Mouse (Mus musculus): Measurements from ENCODE around the gene Lrsam1. TPM values are rescaled to one million over a fixed set of nuclear protein-coding genes. Genes with fewer than 3 reads are reported as not detected.

Lrsam1 gene
- polyA plus RNA-seq, 1 experiment: 10.3 TPM

DNA sequence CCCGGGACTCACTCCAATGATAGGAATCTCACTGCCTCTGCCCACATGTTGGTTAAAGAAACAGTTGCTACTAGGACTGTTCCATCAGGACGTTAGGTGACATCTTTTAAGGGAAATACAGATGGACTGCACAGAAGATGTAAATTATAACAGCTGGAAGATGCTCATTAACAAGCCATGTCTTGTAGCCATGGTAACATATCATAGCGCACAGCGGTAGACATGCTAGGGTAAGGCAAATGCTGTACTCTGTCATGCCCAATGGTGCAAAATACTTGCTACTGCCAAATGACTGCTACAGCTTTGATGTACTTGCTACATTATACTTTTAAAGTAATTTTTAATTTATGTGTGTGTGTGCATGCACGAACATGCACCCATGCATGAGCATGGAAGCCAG, 15.7 kb upstream of the Lrsam1 start:
- Histone ChIP-seq H3K79me2 (ENCODE audit: control insufficient read depth, insufficient read depth) (no peaks in the 10 kb centered on the region), H3K36me3 (ENCODE audit: control insufficient read depth, insufficient read depth) (no peaks in the 10 kb centered on the region)
- TF ChIP-seq FOSL1 (IDR thresholded peaks at IDR 0.05; ENCODE audit: insufficient read depth, low read length, poor library complexity, severe bottlenecking): no peak
- TF ChIP-seq MYOD1 (IDR thresholded peaks at IDR 0.05; ENCODE audit: control insufficient read depth, insufficient read length, low read depth): no peak
- TF ChIP-seq CEBPB (IDR thresholded peaks at IDR 0.05; ENCODE audit: low read depth): no peak
- no peak for TF ChIP-seq USF1 (IDR thresholded peaks at IDR 0.05; ENCODE audit: low read depth)
- no peak for TF ChIP-seq MYOG (IDR thresholded peaks at IDR 0.05; ENCODE audit: control insufficient read depth, extremely low read depth, insufficient read length)
- TF ChIP-seq MAX (IDR thresholded peaks at IDR 0.05): no peak
- TF ChIP-seq CTCF (IDR thresholded peaks at IDR 0.05; ENCODE audit: control insufficient read depth, insufficient read depth, insufficient read length): no peak

DNA sequence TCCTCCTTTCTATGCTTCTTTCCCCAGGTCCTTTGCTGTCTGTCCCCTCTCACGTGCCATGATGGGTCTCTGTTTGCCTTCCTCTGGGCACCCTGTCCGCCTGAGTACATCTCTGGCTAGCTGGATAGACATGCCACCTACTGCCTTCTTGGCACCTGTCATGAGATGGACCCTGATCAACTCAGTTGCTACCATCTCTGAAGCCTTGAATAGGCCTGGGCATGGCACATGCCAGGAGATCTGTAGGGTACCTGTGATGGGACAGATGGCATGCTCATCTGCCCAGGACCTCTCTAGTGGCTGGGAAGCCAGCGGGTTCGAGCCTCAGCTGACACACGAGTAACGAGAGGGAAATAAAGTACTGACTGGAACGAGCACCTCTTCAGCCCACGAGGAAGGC, 12.8 kb upstream of the Lrsam1 start:
- Histone ChIP-seq H3ac (ENCODE audit: control insufficient read depth, insufficient read length, low read depth) (no peak overlapping the region), H3K4me3 (ENCODE audit: insufficient read depth, poor library complexity, severe bottlenecking) (no peak overlapping the region), H3K79me3 (ENCODE audit: low read depth) (no peaks in the 10 kb centered on the region), H3K79me2 (ENCODE audit: control insufficient read depth, insufficient read depth) (no peaks in the 10 kb centered on the region), H3K36me3 (ENCODE audit: control insufficient read depth, insufficient read depth) (no peaks in the 10 kb centered on the region), H3K27me3 (ENCODE audit: control insufficient read depth, insufficient read depth, insufficient read length) (no peaks in the 10 kb centered on the region)
- TF ChIP-seq MYOD1 (IDR thresholded peaks at IDR 0.05; ENCODE audit: control insufficient read depth, insufficient read length, low read depth): no peak
- no peak for TF ChIP-seq MYOG (IDR thresholded peaks at IDR 0.05; ENCODE audit: control insufficient read depth, extremely low read depth, insufficient read length)
- no peak for TF ChIP-seq USF1 (IDR thresholded peaks at IDR 0.05; ENCODE audit: low read depth)
- no peak for TF ChIP-seq FOSL1 (IDR thresholded peaks at IDR 0.05; ENCODE audit: insufficient read depth, low read length, poor library complexity, severe bottlenecking)
- TF ChIP-seq MAX (IDR thresholded peaks at IDR 0.05): no peak
- no peak for TF ChIP-seq CEBPB (IDR thresholded peaks at IDR 0.05; ENCODE audit: low read depth)

More for the DNA sequence above, 15.7 kb upstream of the Lrsam1 start:
- H3K79me3 ChIP-seq (ENCODE audit: low read depth): no peaks in the 10 kb centered on the region
- H3K27me3 ChIP-seq (ENCODE audit: control insufficient read depth, insufficient read depth, insufficient read length): no peaks in the 10 kb centered on the region
- H3ac ChIP-seq (ENCODE audit: control insufficient read depth, insufficient read length, low read depth): no peak overlapping the region
- no peak overlapping the region for H3K4me3 ChIP-seq (ENCODE audit: insufficient read depth, poor library complexity, severe bottlenecking)

DNA sequence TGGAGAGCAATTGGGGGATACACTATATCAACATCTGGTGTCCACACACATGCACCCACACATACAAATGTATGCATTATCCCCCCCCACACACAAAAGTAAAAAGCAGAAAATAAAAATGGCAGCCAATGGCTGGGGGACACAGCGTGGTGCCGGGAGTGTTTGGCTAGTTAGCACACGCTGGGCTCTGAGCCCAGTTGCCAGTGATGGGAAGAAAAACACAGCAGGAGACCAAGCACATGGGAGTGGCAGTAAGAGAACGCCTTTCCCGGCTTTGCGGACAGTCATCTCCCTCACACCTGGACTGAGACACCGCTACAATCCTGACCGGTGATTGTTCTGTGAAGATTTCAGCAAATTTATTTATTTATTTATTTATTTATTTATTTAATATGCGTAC, 9.8 kb upstream of the Lrsam1 start:
- H3K79me2 ChIP-seq (ENCODE audit: control insufficient read depth, insufficient read depth): peaks cover 8% of the 10 kb centered on the region
- TF ChIP-seq CEBPB (IDR thresholded peaks at IDR 0.05; ENCODE audit: low read depth): no peak
- TF ChIP-seq MAX (IDR thresholded peaks at IDR 0.05): no peak
- TF ChIP-seq MYOG (IDR thresholded peaks at IDR 0.05; ENCODE audit: control insufficient read depth, extremely low read depth, insufficient read length): no peak
- no peak for TF ChIP-seq MYOD1 (IDR thresholded peaks at IDR 0.05; ENCODE audit: control insufficient read depth, insufficient read length, low read depth)
- no peak for TF ChIP-seq FOSL1 (IDR thresholded peaks at IDR 0.05; ENCODE audit: insufficient read depth, low read length, poor library complexity, severe bottlenecking)
- no peak for TF ChIP-seq USF1 (IDR thresholded peaks at IDR 0.05; ENCODE audit: low read depth)
- TF ChIP-seq CTCF (IDR thresholded peaks at IDR 0.05; ENCODE audit: control insufficient read depth, insufficient read depth, insufficient read length): no peak
- H3K27me3 ChIP-seq (ENCODE audit: control insufficient read depth, insufficient read depth, insufficient read length): no peaks in the 10 kb centered on the region
- H3K4me3 ChIP-seq (ENCODE audit: insufficient read depth, poor library complexity, severe bottlenecking): no peak overlapping the region
- H3ac ChIP-seq (ENCODE audit: control insufficient read depth, insufficient read length, low read depth): no peak overlapping the region
- no peaks in the 10 kb centered on the region for H3K36me3 ChIP-seq (ENCODE audit: control insufficient read depth, insufficient read depth)
- no peaks in the 10 kb centered on the region for H3K79me3 ChIP-seq (ENCODE audit: low read depth)

DNA sequence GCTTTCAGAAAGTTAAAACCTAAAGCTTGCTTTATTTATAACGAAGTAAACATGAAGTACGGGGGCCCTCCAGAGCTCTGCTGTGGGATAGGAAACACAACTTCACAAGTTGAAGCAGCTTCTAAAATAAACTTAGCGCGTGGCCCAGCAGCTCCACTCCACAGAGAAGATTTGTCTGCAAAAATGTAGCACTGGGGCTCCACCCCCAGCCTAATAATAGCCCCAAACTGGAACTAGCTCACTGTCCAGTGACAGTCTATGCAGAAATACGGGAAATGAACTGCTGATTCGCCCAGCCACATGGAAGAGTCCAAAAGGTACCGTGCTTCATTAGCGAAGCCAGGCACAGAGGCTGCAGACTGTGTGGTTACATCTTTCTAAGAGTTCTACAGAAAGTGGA, 7.9 kb upstream of the Lrsam1 start:
- Histone ChIP-seq H3K36me3 (ENCODE audit: control insufficient read depth, insufficient read depth) (peaks cover 7% of the 10 kb centered on the region), H3ac (ENCODE audit: control insufficient read depth, insufficient read length, low read depth) (no peak overlapping the region), H3K79me2 (ENCODE audit: control insufficient read depth, insufficient read depth) (peaks cover 16% of the 10 kb centered on the region), H3K27me3 (ENCODE audit: control insufficient read depth, insufficient read depth, insufficient read length) (no peaks in the 10 kb centered on the region), H3K4me3 (ENCODE audit: insufficient read depth, poor library complexity, severe bottlenecking) (no peak overlapping the region), H3K79me3 (ENCODE audit: low read depth) (peaks cover 1% of the 10 kb centered on the region)
- TF ChIP-seq MYOD1 (IDR thresholded peaks at IDR 0.05; ENCODE audit: control insufficient read depth, insufficient read length, low read depth) (no peak), CTCF (IDR thresholded peaks at IDR 0.05; ENCODE audit: control insufficient read depth, insufficient read depth, insufficient read length) (no peak), MYOG (IDR thresholded peaks at IDR 0.05; ENCODE audit: control insufficient read depth, extremely low read depth, insufficient read length) (no peak), MAX (IDR thresholded peaks at IDR 0.05) (no peak), USF1 (IDR thresholded peaks at IDR 0.05; ENCODE audit: low read depth) (no peak), CEBPB (IDR thresholded peaks at IDR 0.05; ENCODE audit: low read depth) (no peak), FOSL1 (IDR thresholded peaks at IDR 0.05; ENCODE audit: insufficient read depth, low read length, poor library complexity, severe bottlenecking) (no peak)

DNA sequence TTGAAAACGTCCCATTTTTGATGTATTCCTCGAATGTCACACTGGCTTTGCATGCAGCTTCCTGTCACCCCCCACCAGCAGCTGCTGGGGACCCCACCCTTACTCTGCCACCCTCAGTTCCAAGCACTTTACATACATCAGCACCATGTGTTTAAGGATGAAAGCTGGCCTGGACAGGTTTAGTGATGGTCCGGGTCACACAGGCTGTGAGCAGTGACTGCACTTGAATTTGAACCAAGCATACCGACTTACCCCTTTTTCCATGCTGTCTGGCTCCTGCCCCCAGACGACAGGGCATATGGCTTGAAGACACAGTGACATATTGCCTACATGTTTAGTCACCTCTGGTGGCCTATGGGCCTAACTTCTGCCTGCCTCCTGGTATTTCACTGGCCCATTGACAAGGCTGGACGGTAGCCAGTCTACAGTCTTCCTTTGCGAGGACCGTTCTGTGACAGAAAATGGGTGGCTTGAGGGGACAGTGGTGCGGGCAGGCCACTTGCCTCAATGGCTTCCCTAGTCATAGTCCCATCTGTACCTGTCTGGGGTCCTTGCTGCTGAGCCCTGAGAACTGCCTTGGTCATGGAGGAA, 6.7 kb upstream of the Lrsam1 start:
- Histone ChIP-seq H3K79me3 (ENCODE audit: low read depth) (peaks cover 13% of the 10 kb centered on the region), H3ac (ENCODE audit: control insufficient read depth, insufficient read length, low read depth) (no peak overlapping the region), H3K27me3 (ENCODE audit: control insufficient read depth, insufficient read depth, insufficient read length) (no peaks in the 10 kb centered on the region), H3K36me3 (ENCODE audit: control insufficient read depth, insufficient read depth) (peaks cover 19% of the 10 kb centered on the region), H3K79me2 (ENCODE audit: control insufficient read depth, insufficient read depth) (peaks cover 28% of the 10 kb centered on the region), H3K4me3 (ENCODE audit: insufficient read depth, poor library complexity, severe bottlenecking) (no peak overlapping the region)
- TF ChIP-seq MYOG (IDR thresholded peaks at IDR 0.05; ENCODE audit: control insufficient read depth, extremely low read depth, insufficient read length): no peak
